Mouse (Mus musculus) heart, postnatal 4 days (tissue): Measurements from ENCODE around the gene Gne. TPM values are rescaled to one million over a fixed set of nuclear protein-coding genes. Genes with fewer than 3 reads are reported as not detected.
"Not testable (repeated sequence)": the region's sequence is repeated elsewhere in the genome, so short reads cannot be mapped to it uniquely, and the experiment has no call there.

Experiments
- DNase-seq: peaks from one replicate; pipeline ENCODE4 v3.0.0; 2021
- total RNA-seq, 2 experiments: library from RNA; stranded (reverse); gene quantifications; 2 replicates each; pipeline ENCODE4 v1.2.3; 2021

Gne gene
- total RNA-seq, 2 experiments from 2014 or later = 46.6 to 49.7 TPM

DNA sequence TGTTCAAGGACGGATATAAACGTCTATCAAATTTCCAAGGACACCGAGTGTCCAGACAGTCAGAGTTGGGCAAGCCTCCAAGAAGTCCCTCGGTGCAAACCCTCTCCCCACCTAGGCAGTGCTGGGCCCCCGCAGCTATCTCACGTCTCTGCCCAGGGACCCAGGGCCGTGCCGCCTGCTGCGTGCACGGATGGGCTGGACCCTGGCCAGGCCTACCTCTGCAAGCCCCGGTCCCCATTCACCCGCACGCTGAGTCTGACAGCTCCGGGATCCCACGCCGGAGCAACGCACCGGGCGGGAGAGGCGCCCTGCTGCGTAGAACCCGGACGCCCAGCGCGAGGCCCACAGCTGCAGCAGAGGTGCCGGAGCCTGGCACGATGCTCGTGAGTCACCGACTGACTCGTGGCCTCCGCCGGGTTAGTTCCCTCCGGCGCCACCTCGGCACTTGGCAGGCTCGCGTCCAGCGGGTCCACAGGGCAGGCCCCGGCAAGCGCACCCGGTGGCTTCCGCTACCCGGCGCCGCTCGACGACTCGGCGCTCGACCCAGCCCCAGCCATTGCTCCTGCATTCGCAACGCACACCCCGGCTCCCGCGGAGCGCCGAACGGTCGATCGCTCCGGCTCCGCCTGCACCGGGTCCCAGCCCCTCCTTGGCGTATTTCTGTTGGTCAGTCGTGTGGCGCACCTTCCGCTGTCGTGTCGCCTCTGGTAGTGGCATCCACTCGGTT, 11.7 kb downstream of the Gne start:
- peak; percentile 93 for DNase-seq

DNA sequence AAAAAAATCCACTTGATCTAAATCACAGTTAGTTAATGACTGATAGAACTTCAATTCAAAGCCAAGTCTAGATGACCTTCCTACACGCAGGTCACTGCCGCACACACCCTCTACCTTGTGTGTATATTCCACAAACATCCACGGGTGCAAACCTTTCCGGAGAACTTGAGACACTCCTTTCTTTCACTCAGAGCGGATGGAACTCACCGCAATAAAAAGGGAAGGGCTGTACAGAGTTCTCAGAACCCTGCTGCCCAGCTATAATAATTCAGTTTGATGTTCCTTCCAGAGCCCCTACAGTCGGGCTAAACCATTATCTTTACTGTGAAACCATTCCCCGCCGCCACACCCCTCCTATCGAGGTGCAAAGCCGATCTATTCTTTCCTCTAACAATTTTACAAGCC, 12.2 kb downstream of the Gne start:
- DNase-seq = no peak

DNA sequence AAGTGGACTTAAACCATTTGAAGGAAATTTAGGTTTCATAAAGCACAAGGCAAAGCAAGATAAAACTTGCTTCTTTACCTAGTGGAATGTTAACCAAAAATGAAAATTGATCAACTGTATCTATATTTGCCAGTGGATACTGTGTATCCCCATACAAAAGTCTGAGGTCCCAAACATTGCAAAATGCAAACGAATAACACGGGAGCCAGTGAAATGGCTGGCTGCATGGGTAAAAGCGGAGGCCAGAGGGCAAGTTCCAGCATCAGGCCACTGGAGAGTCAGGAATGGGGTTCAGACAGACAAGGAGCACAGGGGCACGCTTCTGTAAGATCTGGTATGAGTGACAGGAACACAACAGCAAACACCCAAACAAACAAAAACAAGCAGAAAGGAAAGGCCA, 13.3 kb downstream of the Gne start:
- DNase-seq = no peak

DNA sequence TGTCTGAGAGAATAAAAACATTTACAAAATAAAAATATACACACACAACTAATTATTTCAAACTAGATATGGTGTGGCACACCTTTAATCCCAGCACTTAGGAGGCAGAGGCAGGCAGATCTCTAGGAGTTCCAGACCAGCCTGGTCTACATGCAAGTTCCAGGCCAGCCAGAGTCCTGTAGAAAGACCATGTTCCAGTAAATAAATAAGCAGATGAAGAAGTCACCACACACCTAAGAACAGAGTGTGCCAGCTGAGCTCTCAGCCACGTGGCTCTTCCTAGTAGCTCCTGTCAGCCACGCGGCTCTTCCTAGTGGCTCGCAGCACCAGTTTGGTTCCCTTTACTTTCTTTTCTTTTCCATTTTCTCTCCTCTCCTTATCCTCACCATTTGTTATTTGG, 14.6 kb downstream of the Gne start:
- DNase-seq = no peak

DNA sequence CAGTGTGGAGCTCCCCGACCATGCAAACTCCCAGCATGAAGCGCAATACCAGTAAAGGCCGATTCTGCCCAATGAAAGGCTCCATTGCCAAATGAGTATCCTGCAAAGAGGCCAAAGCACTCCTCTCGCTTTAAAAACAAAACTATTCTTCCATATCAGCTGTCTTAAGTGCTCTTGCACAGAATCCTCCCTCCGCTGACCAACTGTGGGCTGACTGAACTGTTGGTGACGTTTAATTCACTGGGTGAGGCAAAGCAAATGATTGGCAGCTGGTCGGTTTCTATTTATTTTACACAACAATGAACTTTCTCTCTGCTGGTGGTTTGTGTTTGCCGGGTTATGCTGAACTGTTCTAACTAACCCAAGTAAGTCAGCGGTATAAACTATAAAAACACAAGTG, 15.2 kb downstream of the Gne start:
- DNase-seq = peak; percentile 32

DNA sequence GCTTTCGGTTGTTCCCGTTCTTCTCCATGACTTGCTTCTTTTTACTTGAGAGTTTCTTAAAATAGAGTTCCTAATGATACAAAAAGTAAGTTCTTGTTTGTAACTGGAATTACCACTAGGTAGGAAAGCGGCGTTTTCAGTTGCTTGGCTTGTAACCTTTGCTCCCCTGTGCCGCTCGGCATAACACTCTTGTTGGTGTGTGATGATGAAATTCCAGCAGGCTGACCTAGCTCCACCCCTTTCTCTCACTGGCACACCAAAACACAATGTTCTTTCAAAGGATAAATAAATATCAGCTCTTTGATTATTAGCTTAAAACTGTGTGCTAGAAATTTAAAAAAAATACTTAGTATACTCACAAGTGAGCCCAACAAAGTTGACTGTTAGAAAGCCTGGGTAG, 17.1 kb downstream of the Gne start:
- DNase-seq = no peak

DNA sequence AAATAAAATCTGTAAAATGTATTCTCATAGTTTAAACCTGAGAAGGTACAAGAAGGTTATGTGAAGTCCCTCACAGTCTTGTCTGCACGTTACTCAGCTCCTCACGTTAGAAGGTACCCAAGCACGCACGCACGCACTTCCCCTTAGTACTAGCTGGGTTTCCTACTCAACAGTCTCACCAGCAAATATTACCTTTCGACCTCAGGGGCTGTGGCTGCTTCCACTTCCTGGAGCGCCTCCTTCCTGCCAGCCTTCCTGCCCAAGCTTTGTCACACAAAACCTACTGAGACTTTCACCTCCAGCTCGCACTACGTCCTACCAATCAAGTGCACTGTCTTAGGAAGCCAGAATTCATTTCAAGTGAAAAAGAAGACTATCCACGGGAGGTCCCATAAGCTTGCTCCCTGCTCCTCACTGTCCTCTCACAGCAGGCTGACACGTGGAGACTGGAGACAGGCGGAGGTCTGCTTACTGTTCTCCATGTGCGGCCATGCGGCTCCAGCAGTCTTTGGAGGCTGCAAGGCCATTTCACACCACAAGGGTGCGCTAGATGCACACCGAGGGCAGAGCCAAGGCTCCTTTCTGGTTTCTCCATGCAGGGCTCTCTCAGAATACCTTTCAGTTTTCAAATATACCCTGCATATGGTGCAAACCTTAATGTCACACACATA, 18.5 kb downstream of the Gne start:
- peak; percentile 96 for DNase-seq

DNA sequence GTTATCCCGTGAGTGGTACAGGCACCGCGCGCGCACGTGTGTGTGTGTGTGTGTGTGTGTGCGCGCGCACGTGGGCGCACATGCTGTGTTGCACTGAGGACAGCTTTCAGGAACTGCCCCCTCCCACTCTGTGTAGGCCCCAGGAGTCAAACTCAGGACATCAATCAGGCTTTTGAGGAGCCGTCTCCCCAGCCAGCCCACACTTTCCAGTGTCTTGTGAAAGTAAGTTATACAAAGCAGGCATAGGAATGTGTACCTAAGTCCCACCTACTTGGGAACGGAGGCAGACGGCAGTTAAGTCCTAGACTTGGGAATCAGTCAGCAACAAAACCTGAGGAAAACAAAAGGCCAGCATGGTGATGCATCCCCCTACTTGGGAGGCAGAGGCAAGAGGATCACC, 21.2 kb downstream of the Gne start:
- no peak for DNase-seq

DNA sequence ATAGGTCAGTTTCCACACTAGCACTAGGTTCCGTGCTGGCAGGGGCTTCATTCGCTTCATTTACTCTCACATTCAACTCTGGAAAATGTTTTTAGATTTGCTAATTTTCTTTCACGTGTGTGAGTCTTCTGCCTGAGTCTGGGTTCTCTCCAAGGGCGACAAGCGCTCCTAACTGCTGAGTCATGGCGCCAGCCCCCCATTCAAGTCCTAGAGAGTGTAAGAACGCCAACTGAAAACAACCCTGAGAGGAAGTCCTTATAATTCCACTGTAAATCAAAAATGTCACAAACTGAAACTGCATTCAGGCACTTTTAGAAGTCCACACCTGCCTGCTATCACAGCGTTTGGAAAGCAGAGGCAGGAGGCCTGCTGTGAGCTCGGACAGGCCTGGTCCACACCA, 21.9 kb downstream of the Gne start:
- no peak for DNase-seq

DNA sequence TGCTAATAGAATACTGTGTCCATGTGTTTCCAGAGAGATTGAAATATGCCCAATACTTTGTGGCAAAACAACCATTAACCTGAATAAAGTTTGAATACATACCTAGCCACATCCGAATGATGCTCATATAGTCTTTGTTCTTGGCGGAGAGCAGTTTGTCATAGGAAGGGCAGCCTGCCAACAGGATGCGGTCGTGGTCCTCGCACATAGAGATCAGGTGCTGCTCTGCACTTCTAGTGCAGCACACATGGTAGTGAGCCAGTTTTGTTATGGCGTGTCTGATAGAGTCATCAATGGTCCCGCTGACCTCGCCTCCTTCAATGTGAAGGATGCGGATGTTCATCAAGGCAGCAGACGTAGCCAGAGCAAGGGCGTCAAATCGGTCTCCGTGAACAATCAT, 24.3 kb downstream of the Gne start:
- no peak for DNase-seq

DNA sequence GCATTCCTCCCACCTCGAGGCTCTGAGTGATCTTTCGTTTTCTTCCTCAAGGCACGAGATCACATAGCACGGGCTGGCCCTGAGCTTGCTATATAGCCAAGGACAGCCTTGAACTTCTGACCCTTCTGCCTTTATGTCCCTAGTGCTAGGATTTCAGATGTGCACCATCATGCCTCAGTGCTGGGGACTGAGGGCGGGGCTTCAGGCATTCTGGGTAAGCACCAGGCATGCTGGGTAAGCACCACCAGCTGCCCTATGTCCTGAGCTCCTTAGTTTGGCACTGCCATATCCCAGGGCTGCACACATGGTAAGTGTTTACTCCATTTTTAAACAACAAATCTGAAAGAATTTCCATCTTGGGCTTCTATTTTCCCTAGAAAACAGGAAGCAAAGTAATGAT, 34.2 kb downstream of the Gne start:
- no peak for DNase-seq

DNA sequence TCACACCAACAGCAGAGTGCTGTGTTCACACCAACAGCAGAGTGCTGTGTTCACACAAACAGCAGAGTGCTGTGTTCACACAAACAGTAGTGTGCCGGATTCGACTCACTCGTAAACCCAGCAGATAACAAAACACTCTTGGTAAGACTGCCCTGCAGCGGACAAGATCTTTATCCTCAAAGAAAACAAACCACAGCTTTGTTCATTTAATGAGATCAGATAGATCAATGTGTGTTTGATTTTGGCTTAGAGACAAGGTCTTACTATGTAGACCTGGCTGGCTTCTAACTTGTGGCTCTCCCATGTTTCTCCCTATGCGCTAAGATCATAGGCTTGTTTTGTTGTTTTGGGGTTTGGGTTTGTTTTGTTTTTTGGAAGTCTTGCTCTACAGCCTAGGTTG, 37.9 kb downstream of the Gne start:
- DNase-seq = no peak

DNA sequence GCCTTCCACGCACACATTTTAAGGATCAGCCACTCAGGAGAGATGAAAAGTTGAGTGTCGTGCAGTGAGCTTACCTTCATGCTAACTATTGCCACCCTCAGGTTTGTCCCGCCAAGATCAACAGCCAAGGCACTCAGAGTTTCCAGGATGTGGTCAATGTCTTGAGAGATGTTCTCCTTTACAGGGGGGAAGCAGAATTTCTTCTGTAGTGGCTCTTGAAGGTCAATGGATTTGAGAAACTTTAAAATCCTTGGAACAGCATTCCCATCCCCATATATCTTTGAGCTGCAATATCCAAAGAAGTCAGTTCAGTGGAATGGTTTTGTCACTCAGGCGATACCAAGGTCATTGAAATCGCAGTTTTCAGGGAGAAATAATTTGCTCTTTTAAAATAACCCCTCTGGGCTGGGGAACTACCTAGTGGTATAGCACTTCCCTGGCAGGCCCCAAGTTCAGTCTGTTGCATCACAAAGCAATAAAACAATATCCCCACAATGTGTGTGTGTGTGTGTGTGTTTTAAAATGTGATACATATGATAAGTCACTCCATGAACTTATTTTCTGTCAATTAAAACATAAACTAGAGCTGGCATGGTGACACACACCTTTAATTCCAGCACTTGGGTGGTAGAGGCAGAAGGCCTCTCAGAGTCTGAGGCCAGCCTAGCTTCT, 39.2 kb downstream of the Gne start:
- no peak for DNase-seq

DNA sequence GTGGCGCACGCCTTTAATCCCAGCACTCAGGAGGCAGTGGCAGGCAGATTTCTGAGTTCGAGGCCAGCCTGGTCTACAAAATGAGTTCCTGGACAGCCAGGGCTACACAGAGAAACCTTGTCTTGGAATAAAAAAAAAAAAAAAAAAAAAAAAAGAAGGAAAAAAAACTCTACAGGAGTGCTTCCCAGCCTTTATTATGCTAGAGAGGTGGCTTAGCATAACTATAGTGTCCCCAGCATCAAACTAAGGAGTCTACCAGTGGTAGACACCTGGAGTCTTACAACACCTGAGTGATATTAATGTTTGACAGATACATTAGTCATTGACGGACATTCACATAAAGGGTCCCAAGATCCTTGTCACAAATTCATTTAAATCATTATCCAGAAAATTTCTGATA, 40.8 kb downstream of the Gne start:
- DNase-seq = not testable (repeated sequence)

DNA sequence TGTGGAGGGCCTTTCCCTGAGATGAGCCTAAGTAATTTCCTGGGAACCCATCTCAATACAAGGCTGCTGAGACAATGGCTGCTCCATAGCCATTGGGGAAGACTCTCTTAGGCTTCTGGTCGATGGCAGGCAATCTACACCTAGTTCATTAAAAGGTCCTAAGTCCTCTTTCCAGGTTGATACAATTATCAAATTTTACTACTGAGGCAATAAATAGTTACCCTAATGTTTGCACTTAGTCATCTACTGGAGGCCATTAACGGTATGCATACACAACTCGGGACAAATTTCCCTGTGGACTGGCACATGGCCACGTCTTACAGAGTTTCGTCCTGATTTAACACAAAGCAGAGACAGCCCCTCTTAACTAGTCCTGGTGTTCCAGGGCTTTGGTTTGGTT, 41.5 kb downstream of the Gne start:
- DNase-seq = no peak

DNA sequence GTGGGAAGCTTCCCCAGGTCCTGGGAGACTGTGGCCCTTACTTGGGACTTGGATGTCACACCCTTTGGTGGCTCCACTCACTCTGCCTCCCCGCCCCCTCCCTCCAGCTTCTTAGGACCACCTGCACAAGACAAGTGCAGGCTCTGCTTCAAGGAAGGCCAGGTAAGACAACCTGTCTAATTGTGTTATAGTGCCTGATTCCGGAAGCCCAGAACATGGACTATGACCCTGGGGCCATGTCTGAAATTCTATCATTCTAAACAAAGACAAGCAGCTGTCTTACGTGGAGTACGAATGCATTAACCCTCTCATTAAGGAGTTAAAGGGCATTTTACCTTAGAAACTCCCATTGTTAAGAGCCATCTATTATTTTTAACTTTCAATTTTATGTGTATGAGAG, 43.2 kb downstream of the Gne start:
- DNase-seq = no peak

DNA sequence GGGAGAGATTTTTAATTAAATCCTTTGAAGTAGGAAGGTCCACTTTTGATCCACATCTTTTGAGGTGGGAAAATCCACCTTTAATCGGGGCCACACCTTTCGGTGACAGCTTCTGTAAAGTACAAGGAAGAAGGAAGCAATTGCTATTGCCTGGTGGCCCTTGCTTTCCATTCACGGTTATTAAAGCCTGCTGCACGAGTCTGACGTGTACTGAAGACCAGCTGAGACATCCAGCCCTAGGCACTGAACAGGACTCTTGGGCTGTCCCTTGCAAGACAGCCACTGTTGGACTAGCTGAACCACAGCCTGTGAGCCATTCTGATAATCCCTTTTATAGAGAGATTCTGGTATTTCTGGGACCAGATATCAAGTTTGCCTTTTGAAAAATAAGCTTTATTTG, 47.5 kb downstream of the Gne start:
- no peak for DNase-seq

DNA sequence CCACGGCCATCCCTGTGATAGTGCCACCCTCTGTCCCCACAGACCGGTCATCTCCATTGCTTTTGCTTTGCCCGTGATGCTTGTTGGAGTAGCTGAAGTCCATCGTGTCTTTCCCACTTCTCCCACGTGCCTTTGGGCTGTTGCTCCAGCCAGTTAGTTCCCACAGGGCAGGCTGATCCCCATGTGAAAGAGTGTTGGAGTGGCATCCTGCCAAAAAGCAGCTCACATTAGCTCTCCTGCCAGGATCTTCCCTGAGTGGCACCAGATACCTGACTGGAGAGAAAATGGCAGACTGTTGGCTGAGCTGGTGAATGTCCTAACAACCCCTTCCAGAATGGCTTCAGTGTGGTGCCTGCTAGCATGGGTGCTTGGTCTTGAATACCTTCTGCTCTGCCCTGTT, 52.5 kb downstream of the Gne start:
- peak; percentile 65 for DNase-seq

DNA sequence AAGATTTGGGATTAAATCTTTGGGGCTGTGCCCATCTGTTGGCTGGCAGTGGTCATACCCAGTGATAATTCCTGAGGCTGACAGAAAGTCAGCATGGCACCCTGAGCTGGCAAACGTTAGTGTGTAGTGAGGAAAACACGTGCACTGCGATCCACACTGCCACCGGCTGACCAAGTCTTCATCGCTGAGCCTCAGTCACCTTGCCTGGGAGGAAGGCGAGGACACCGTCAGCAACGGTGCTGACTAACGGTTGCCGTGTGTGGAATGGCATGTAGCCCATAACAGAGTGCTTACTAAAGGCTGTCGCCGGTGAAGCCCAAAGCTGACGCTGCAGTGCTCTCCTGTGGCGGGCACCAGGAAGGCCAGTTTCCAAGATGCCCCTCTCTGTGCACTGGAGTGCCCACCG, 54.3 kb downstream of the Gne start:
- peak; percentile 55 for DNase-seq

DNA sequence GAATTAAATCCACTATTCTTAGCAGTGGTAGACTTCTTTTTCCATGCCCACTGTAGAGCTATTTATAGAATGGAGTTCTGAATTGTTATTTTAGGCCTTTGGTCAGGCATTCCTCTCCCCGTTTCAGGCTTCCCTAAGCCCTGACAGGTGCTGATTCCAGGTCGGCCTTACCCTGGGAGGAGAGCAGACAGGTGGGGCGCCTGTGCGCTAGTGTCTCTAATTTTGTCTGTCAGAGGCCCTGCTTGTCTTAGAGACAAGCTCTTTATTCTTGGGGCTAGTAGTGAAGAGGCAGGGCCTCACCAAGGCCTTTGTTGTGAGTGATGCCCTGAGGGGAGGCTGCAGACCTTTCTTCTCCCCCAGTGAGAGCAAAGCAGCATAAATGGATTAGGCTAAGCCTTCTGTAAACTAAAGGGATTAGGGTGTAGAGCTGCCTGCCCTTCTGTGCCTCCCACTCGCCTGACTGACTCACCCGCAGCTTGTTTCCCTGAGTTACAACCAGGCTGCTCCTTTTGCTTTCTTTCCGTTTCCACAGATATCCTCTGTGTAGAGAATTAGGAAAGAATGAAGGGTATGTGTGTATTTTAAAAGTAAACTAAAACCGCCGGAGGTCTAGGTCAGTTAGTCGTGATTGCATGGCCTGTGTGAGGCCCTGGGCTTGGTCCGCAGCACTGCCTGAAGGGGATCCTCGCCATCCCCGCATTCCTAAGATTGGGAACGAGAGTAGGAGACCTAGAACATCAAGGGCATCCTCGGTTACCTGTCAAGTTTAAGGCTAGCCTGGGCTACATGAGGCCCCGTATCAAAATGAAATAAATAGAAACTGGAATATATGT, 55.5 kb downstream of the Gne start:
- DNase-seq = peak; percentile 23

DNA sequence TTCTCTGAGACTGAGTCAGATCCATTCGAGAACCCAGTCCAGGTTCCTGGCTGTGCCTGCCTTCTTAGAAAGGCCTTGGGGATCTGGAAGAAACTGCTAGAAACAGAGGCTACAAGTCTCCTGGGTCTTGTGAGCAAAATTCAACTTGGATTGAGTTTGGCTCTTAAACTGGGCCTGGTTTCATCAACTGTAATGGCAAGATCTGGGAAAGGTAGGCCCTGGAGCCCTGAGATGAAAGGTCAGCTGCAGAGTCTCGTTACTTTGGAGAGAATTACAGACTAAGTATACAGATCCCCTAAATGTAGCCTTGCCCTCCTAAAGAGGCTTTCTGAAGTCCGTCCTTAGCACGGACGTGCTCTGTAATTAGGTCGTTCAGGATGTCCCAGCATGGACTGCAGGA, 58.4 kb downstream of the Gne start:
- DNase-seq = no peak

DNA sequence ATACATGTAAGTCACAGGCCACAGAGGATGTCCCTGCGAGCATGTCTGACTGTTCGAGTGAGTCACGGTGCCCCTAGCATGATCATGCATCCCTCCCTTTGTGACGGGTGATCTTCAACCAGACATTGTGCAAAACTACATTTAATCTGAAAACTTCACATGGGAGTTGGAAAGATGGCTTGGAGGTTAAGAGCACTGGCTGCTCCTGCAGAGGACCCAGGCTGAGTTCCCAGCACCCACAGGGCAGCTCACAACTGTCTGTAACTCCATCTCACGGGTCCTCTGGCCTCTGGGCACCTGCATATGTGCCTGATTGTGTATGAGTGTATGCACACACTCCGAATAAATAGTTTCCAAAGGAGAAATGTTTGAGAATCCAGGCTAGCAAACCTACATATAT, 59.7 kb downstream of the Gne start:
- peak; percentile 1 for DNase-seq

DNA sequence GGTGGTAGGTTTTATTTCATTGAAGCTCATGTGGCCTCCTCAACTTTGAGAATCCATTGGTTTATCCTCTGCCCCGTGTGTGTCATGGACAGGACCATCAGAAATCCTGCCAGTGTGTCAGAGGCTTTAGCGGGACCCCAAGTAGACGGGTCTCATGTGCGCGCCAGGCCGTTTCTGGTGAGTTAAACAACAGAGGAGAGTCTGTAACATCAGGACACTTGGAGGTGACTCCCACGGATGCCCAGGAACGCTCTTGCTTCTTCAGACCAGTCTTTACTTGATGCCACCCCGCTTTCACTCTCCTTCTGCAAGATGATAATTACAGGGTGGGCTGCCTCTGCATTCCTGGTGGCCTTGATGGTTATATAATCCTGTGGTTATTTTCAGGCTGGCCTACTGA, 60.3 kb downstream of the Gne start:
- peak; percentile 2 for DNase-seq
